Mouse (Mus musculus) regulatory T cell (primary cell): ENCODE data around the gene R3hcc1l.

Source experiments
- in situ Hi-C: fragments of 300-600 bp; cut with MboI, MseI; formaldehyde crosslinking; loops from one replicate; pipeline ENCODE4 v1.15.1; 2025; ENCODE audit warnings: high pct_unique_total_duplicates

R3hcc1l gene

GRCm38 (mm10) chr19:42518620-42519310 is at the start of gene R3hcc1l:
R3hcc1l (plus strand) TSS chr19:42518759.
- in situ Hi-C loops, result loop anchor here (25.0 kb wide), 1 partner anchor 1169 kb away; the partner anchor contains the start of gene Entpd7

- in situ Hi-C loops, result no loop called here
Measured at GRCm38 (mm10) chr19:42471571-42471970, 47.0 kb upstream of the R3hcc1l start.

GRCm38 (mm10) chr19:42472831-42473230 is 45.7 kb upstream of the R3hcc1l start:
- in situ Hi-C loops, result no loop called here

GRCm38 (mm10) chr19:42477769-42478168 is 40.8 kb upstream of the R3hcc1l start:
- in situ Hi-C loops, result no loop called here

GRCm38 (mm10) chr19:42478303-42478702 is 40.3 kb upstream of the R3hcc1l start:
- in situ Hi-C loops, result no loop called here

GRCm38 (mm10) chr19:42485443-42485842 is 33.1 kb upstream of the R3hcc1l start:
- in situ Hi-C loops, result no loop called here

GRCm38 (mm10) chr19:42487261-42487660 is 31.3 kb upstream of the R3hcc1l start:
- in situ Hi-C loops, result no loop called here

- in situ Hi-C loops, result no loop called here
Measured at GRCm38 (mm10) chr19:42493257-42493917, 25.2 kb upstream of the R3hcc1l start.

GRCm38 (mm10) chr19:42504156-42504555 is 14.4 kb upstream of the R3hcc1l start:
- in situ Hi-C loops, result loop anchor here (25.0 kb wide), 1 partner anchor 1183 kb away; the partner anchor contains the start of gene Entpd7

- in situ Hi-C loops, result loop anchor here (25.0 kb wide), 1 partner anchor 1178 kb away; the partner anchor contains the start of gene Entpd7
Measured at GRCm38 (mm10) chr19:42509625-42510024, 8.9 kb upstream of the R3hcc1l start.

GRCm38 (mm10) chr19:42510276-42511171 is 8.0 kb upstream of the R3hcc1l start:
- in situ Hi-C loops, result loop anchor here (25.0 kb wide), 1 partner anchor 1177 kb away; the partner anchor contains the start of gene Entpd7

- in situ Hi-C loops, result loop anchor here (25.0 kb wide), 1 partner anchor 1172 kb away; the partner anchor contains the start of gene Entpd7
Measured at GRCm38 (mm10) chr19:42515656-42516055, 2.9 kb upstream of the R3hcc1l start.

GRCm38 (mm10) chr19:42516121-42516520 is 2.4 kb upstream of the R3hcc1l start:
- in situ Hi-C loops, result loop anchor here (25.0 kb wide), 1 partner anchor 1171 kb away; the partner anchor contains the start of gene Entpd7

- in situ Hi-C loops, result loop anchor here (25.0 kb wide), 1 partner anchor 1169 kb away; the partner anchor contains the start of gene Entpd7
Measured at GRCm38 (mm10) chr19:42517957-42518619, 471 bp upstream of the R3hcc1l start.

GRCm38 (mm10) chr19:42519760-42520159 is 1.2 kb downstream of the R3hcc1l start:
- in situ Hi-C loops, result loop anchor here (10.0 to 25.0 kb wide), 2 partner anchors 255 to 1168 kb away; partner anchors contain the start of genes Entpd7 and Hps1

- in situ Hi-C loops, result loop anchor here (10.0 to 25.0 kb wide), 2 partner anchors 250 to 1163 kb away; partner anchors contain the start of genes Entpd7 and Hps1
Measured at GRCm38 (mm10) chr19:42524703-42525102, 6.1 kb downstream of the R3hcc1l start.

GRCm38 (mm10) chr19:42529992-42530437 is 11.5 kb downstream of the R3hcc1l start:
- in situ Hi-C loops, result loop anchor here (10.0 kb wide), 1 partner anchor 245 kb away; the partner anchor contains the start of gene Hps1

- in situ Hi-C loops, result no loop called here
Measured at GRCm38 (mm10) chr19:42534427-42534826, 15.9 kb downstream of the R3hcc1l start.

- in situ Hi-C loops, result no loop called here
Measured at GRCm38 (mm10) chr19:42537600-42537999, 19.0 kb downstream of the R3hcc1l start.

GRCm38 (mm10) chr19:42538911-42539310 is 20.4 kb downstream of the R3hcc1l start:
- in situ Hi-C loops, result no loop called here
